Mouse (Mus musculus): ENCODE results near the gene 1810009A15Rik. TPM values are rescaled to one million over a fixed set of nuclear protein-coding genes. Genes with fewer than 3 reads are reported as not detected.

Gene 1810009A15Rik
- polyA plus RNA-seq, 1 experiment from 2014 or later, result 40.2 TPM

- Histone ChIP-seq H3K36me3 (replicated peaks) (peaks cover 95% of the 10 kb centered on the region), H3K27me3 (replicated peaks) (no peaks in the 10 kb centered on the region), H3K9ac (no peak overlapping the region), H3K4me1 (no peaks in the 10 kb centered on the region), H3K4me3 (no peak overlapping the region), H3K4me2 (no peak overlapping the region), H3K27ac (no peak overlapping the region), H3K9me3 (no peaks in the 10 kb centered on the region)
- 89% methylated on average over 6 of the region's 6 CpGs for WGBS
- no peak for ATAC-seq (replicated peaks)
Measured at GRCm38 (mm10) chr19:8908531-8908930, 19.9 kb downstream of the 1810009A15Rik start.

- ATAC-seq (replicated peaks), result no peak
- H3K27me3 ChIP-seq (replicated peaks), result no peaks in the 10 kb centered on the region
- 97% methylated on average over 5 of the region's 5 CpGs for WGBS
- H3K9me3 ChIP-seq, result no peaks in the 10 kb centered on the region
- H3K4me1 ChIP-seq, result no peaks in the 10 kb centered on the region
- no peak overlapping the region for H3K27ac ChIP-seq
- H3K9ac ChIP-seq, result no peak overlapping the region
- no peak overlapping the region for H3K4me3 ChIP-seq
- H3K36me3 ChIP-seq (replicated peaks), result peaks cover 98% of the 10 kb centered on the region
- no peak overlapping the region for H3K4me2 ChIP-seq
Measured at GRCm38 (mm10) chr19:8911810-8912209, 23.2 kb downstream of the 1810009A15Rik start.

- no peaks in the 10 kb centered on the region for H3K27me3 ChIP-seq (replicated peaks)
- WGBS, result 95% methylated on average over 3 of the region's 3 CpGs
- no peak overlapping the region for H3K9ac ChIP-seq
- no peaks in the 10 kb centered on the region for H3K4me1 ChIP-seq
- H3K36me3 ChIP-seq (replicated peaks), result peaks cover 76% of the 10 kb centered on the region
- no peak overlapping the region for H3K4me2 ChIP-seq
- H3K9me3 ChIP-seq, result no peaks in the 10 kb centered on the region
- no peak overlapping the region for H3K27ac ChIP-seq
- H3K4me3 ChIP-seq, result no peak overlapping the region
- ATAC-seq (replicated peaks), result no peak
Measured at GRCm38 (mm10) chr19:8914212-8914611, 25.6 kb downstream of the 1810009A15Rik start.

DNA sequence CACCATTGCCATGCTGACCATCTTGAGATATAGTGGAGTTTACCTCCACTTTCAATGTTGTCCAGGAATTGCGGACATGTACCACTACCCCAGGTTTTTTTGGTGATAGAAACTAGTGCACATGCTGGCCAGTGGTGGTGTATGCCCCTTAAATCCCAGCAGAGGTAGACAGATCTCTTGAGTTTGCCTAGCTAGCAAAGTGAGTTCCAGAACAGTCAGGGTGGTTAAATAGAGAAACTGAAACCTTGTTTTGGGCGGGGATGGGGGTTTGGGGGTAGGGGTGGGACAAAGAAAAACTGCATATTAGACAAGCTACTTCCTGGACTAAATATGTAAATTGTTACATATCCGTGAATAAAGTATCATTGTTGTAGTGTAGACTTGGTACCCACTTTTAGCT is 30.3 kb downstream of the 1810009A15Rik start:
- Histone ChIP-seq H3K9ac (no peak overlapping the region), H3K4me3 (no peak overlapping the region), H3K27me3 (replicated peaks) (no peaks in the 10 kb centered on the region), H3K36me3 (replicated peaks) (peaks cover 32% of the 10 kb centered on the region), H3K9me3 (no peaks in the 10 kb centered on the region), H3K4me2 (no peak overlapping the region), H3K27ac (no peak overlapping the region), H3K4me1 (peaks cover 18% of the 10 kb centered on the region)
- 94% methylated on average over 3 of the region's 3 CpGs for WGBS
- ATAC-seq (replicated peaks), result no peak

DNA sequence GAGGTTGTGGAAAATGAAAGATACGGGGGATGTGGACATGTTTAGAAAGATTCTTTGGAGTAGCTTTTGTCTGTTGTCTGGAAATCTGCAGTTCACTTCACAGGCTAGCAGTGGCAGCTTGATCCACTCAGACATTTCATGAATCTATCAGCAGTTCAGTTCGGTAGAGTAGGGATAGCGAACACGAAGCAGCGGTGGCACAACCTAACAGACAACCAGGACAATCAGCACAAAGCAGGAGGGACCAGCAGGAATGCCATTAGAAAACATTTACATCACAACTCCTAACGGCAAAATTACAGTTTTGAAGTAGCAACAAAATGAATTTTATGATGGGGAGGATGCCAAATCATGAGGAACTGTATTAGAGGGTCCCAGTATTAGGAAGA is 31.0 kb downstream of the 1810009A15Rik start:
- Histone ChIP-seq H3K4me1 (peaks cover 18% of the 10 kb centered on the region), H3K9ac (0 out of 2 replicates have a peak overlapping the region, but pooled peaks have one; percentile 72), H3K36me3 (replicated peaks) (peaks cover 25% of the 10 kb centered on the region), H3K9me3 (no peaks in the 10 kb centered on the region), H3K27me3 (replicated peaks) (no peaks in the 10 kb centered on the region), H3K4me2 (peak overlapping the region; percentile 85), H3K4me3 (peak overlapping the region; percentile 95), H3K27ac (peak overlapping the region; percentile 85)
- ATAC-seq (replicated peaks), result no peak
- 71% methylated on average over 6 of the region's 6 CpGs for WGBS

DNA sequence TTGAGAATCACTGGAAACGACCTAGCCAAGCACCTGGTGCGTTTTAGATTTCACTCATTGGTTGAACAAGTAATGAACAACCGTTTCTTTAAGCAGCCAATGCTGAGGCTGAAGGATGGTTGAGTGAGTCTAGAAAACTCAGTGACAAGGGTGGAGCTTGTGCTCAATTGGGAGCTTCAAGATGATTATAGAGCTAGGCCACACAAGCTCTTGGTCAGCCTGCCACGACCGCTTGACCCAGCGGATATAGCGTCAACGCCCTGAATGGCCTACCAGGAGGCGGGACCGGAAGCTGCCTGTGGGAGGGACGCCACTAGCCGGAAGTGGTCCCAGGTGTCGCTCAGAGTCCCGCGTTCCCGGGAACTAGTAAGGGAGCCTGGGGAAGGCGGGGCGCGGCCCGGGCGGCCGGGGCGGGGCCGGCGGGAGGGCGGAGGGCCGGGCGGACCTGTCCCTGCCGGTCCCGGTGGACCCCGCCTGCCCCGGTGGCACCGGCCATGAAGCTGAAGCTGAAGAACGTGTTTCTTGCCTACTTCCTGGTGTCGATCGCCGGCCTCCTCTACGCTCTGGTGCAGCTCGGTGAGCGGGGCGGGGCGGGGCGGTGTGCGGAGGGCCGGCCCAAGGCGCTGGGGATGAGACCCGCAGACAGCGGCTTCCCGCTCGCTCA is 31.6 kb downstream of the 1810009A15Rik start, which contains the start of gene B3gat3:
B3gat3 (plus strand) TSS at position 302 of the 664 bp plus-strand sequence.
- H3K27me3 ChIP-seq (replicated peaks), result no peaks in the 10 kb centered on the region
- WGBS, result 2% methylated on average over 50 of the region's 50 CpGs
- ATAC-seq (replicated peaks), result peak; percentile 98
- H3K4me2 ChIP-seq, result peak within 1 kb of the TSS; percentile 85
- H3K4me3 ChIP-seq, result peak within 1 kb of the TSS; percentile 95
- H3K9me3 ChIP-seq, result no peaks in the 10 kb centered on the region
- H3K9ac ChIP-seq, result peak within 1 kb of the TSS; percentile 72
- H3K4me1 ChIP-seq, result peaks cover 18% of the 10 kb centered on the region
- peaks cover 20% of the 10 kb centered on the region for H3K36me3 ChIP-seq (replicated peaks)
- peak within 1 kb of the TSS; percentile 85 for H3K27ac ChIP-seq

- Histone ChIP-seq H3K36me3 (replicated peaks) (peaks cover 19% of the 10 kb centered on the region), H3K9me3 (no peaks in the 10 kb centered on the region), H3K27ac (peak overlapping the region; percentile 85), H3K4me3 (peak overlapping the region; percentile 95), H3K4me2 (peak overlapping the region; percentile 85), H3K27me3 (replicated peaks) (no peaks in the 10 kb centered on the region), H3K9ac (peak overlapping the region; percentile 72), H3K4me1 (peaks cover 18% of the 10 kb centered on the region)
- under 1% methylated on average over 6 of the region's 6 CpGs for WGBS
- no peak; the same call in none of the 2 replicates for ATAC-seq (replicated peaks)
Measured at GRCm38 (mm10) chr19:8920836-8921291, 32.2 kb downstream of the 1810009A15Rik start.

DNA sequence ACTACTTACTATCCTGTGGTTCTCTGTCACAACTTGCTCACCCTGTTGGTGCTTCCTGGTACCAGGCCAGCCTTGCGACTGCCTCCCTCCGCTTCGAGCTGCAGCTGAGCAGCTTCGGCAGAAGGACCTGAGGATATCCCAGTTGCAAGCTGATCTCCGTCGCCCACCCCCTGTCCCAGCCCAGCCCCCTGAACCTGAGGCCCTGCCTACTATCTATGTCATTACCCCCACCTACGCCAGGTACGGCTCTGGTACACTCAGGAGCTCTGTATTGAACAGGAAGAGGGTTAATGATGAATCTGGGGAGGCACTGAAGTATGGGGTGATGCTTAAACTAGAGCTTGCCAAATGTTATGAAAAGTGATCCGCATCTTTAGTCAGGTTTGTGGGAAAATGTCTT is 33.1 kb downstream of the 1810009A15Rik start:
- no peak for ATAC-seq (replicated peaks)
- H3K4me3 ChIP-seq, result 0 out of 2 replicates have a peak overlapping the region, but pooled peaks have one; percentile 95
- H3K9ac ChIP-seq, result 0 out of 2 replicates have a peak overlapping the region, but pooled peaks have one; percentile 72
- H3K27me3 ChIP-seq (replicated peaks), result no peaks in the 10 kb centered on the region
- H3K4me2 ChIP-seq, result peak overlapping the region; percentile 85; the same call in 1 of the 2 replicates
- WGBS, result 86% methylated on average over 9 of the region's 9 CpGs
- H3K9me3 ChIP-seq, result no peaks in the 10 kb centered on the region
- H3K27ac ChIP-seq, result no peak overlapping the region
- H3K4me1 ChIP-seq, result peaks cover 18% of the 10 kb centered on the region
- H3K36me3 ChIP-seq (replicated peaks), result peaks cover 13% of the 10 kb centered on the region; the same call in 1 of the 2 replicates

- no peak overlapping the region for H3K9ac ChIP-seq
- H3K9me3 ChIP-seq, result no peaks in the 10 kb centered on the region
- 100% methylated on average over 2 of the region's 2 CpGs for WGBS
- no peak overlapping the region for H3K4me3 ChIP-seq
- H3K4me1 ChIP-seq, result peaks cover 22% of the 10 kb centered on the region
- H3K27me3 ChIP-seq (replicated peaks), result no peaks in the 10 kb centered on the region
- H3K4me2 ChIP-seq, result no peak overlapping the region
- ATAC-seq (replicated peaks), result no peak
- peaks cover 15% of the 10 kb centered on the region; the same call in 1 of the 2 replicates for H3K36me3 ChIP-seq (replicated peaks)
- H3K27ac ChIP-seq, result no peak overlapping the region
Measured at GRCm38 (mm10) chr19:8926766-8927165, 38.1 kb downstream of the 1810009A15Rik start.

- Histone ChIP-seq H3K4me3 (no peak overlapping the region), H3K27ac (no peak overlapping the region), H3K36me3 (replicated peaks) (peaks cover 14% of the 10 kb centered on the region; the same call in 1 of the 2 replicates), H3K9ac (no peak overlapping the region), H3K27me3 (replicated peaks) (no peaks in the 10 kb centered on the region), H3K4me2 (no peak overlapping the region), H3K4me1 (peaks cover 18% of the 10 kb centered on the region), H3K9me3 (no peaks in the 10 kb centered on the region)
- no peak for ATAC-seq (replicated peaks)
- 89% methylated on average over 12 of the region's 12 CpGs for WGBS
Measured at GRCm38 (mm10) chr19:8927891-8928525, 39.4 kb downstream of the 1810009A15Rik start.

DNA sequence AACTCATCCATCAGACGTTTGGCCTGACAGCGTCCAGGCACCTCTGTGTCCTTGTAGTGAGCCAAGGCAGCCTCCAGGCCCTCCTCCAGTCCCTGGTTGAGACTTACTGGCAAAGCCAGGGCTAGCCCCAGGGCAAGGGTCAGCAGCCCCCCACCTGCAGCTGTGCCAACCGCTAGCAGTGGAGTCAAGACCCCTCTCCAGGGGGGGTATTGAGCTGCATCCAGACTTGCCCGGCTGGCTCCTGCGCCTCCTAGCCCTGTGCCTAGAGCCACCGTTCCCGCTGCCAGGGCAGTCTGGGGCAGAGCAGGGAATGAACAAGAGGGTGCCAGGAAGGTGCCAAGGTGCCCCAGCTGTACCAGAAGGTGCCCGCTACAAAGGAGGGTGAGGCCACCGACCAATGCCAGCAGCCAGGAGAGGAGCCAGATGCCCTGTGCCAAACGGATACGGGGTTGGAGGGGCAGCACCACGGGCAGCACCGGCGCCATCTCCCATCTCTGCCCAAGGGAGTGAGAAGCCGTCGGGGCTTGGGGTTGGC is 40.1 kb downstream of the 1810009A15Rik start:
- peak; percentile 50 for ATAC-seq (replicated peaks)
- Histone ChIP-seq H3K4me3 (peak overlapping the region; percentile 52), H3K4me2 (peak overlapping the region; percentile 81), H3K36me3 (replicated peaks) (peaks cover 12% of the 10 kb centered on the region; the same call in 1 of the 2 replicates), H3K27me3 (replicated peaks) (no peaks in the 10 kb centered on the region), H3K4me1 (peaks cover 18% of the 10 kb centered on the region), H3K9me3 (no peaks in the 10 kb centered on the region), H3K27ac (no peak overlapping the region), H3K9ac (peak overlapping the region; percentile 58)
- WGBS, result 16% methylated on average over 16 of the region's 16 CpGs

Measured in midbrain, embryonic 15.5 days (tissue).